Mouse (Mus musculus): ENCODE data around the gene Mapk12.

Gene Mapk12

GRCm38 (mm10) chr15:89170102-89170501, 29.6 kb upstream of the Mapk12 start:
- DNase-seq, result no peak

- peak; percentile 83 to 85 for DNase-seq
Measured at GRCm38 (mm10) chr15:89169431-89169830, 28.9 kb upstream of the Mapk12 start.

GRCm38 (mm10) chr15:89168922-89169321, 28.4 kb upstream of the Mapk12 start:
- peak; percentile 60 to 65 for DNase-seq

GRCm38 (mm10) chr15:89165478-89165877, 25.0 kb upstream of the Mapk12 start:
- DNase-seq, result no peak

- no peak for DNase-seq
Measured at GRCm38 (mm10) chr15:89161397-89161796, 20.9 kb upstream of the Mapk12 start.

- DNase-seq, result no peak
Measured at GRCm38 (mm10) chr15:89158516-89158915, 18.0 kb upstream of the Mapk12 start.

- DNase-seq, result peak; percentile 89 to 91
Measured at GRCm38 (mm10) chr15:89157954-89158353, 17.5 kb upstream of the Mapk12 start.

- peak; percentile 43 to 54 for DNase-seq
Measured at GRCm38 (mm10) chr15:89152312-89152711, 11.8 kb upstream of the Mapk12 start.

- no peak for DNase-seq
Measured at GRCm38 (mm10) chr15:89150041-89150390, 9.5 kb upstream of the Mapk12 start.

- peak; percentile 71 to 72 for DNase-seq
Measured at GRCm38 (mm10) chr15:89149271-89150040, 9.0 kb upstream of the Mapk12 start, which contains the start of gene Mapk11. Gene Mapk11 (minus strand): TSS chr15:89149628.

GRCm38 (mm10) chr15:89148496-89149270, 8.2 kb upstream of the Mapk12 start:
- no peak for DNase-seq

GRCm38 (mm10) chr15:89147895-89148294, 7.4 kb upstream of the Mapk12 start:
- no peak for DNase-seq

- peak in 1 of 2 experiments; percentile 45 for DNase-seq
Measured at GRCm38 (mm10) chr15:89147456-89147855, 7.0 kb upstream of the Mapk12 start.

- DNase-seq, result peak; percentile 59 to 70
Measured at GRCm38 (mm10) chr15:89147024-89147423, 6.5 kb upstream of the Mapk12 start.

GRCm38 (mm10) chr15:89146537-89146936, 6.0 kb upstream of the Mapk12 start:
- DNase-seq, result peak; percentile 77 to 79

GRCm38 (mm10) chr15:89145813-89146350, 5.4 kb upstream of the Mapk12 start:
- no peak for DNase-seq

- DNase-seq, result no peak
Measured at GRCm38 (mm10) chr15:89144965-89145364, 4.5 kb upstream of the Mapk12 start.

GRCm38 (mm10) chr15:89143134-89143533, 2.6 kb upstream of the Mapk12 start:
- DNase-seq, result no peak

GRCm38 (mm10) chr15:89141905-89142304, 1.4 kb upstream of the Mapk12 start:
- DNase-seq, result no peak

- no peak for DNase-seq
Measured at GRCm38 (mm10) chr15:89141443-89141842, 940 bp upstream of the Mapk12 start.

GRCm38 (mm10) chr15:89140048-89140658, 350 bp downstream of the Mapk12 start:
- DNase-seq, result peak; percentile 68 to 70

GRCm38 (mm10) chr15:89138531-89138930, 2.0 kb downstream of the Mapk12 start:
- no peak for DNase-seq

- DNase-seq, result no peak
Measured at GRCm38 (mm10) chr15:89138046-89138405, 2.5 kb downstream of the Mapk12 start.
